Comparison of ENCODE assay signal across 8 mouse cellular contexts in the genomic region with DNA sequence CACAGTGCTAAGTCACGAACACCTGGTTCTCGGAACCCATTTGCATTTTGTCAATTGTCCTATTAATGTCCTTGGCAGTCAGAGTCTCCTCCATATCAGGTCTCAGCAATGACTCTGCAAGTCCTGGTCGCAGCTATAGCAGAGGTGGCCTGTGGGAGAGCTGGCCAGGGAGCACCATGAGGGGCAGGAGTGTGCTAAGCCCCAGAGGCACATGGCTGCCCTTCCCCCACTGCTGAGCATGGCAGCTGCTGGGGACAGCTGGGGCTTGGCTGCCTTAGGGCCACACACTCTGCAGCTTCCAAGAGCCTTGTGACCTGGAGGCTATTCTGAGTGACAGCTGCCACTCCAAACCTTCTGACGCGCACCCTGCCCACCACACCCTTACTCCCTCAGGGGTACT. TPM values are rescaled to one million over a fixed set of nuclear protein-coding genes. Genes with fewer than 3 reads are reported as not detected.
A peak's percentile ranks its signal among the peaks of the same experiment; 100 is the strongest.
DNase-seq lines count a peak whose midpoint lies in the region; ATAC-seq and TF ChIP-seq lines count a peak whose summit lies in the region.
"Had no signal": no experiment of that assay in that cellular context is flagged by ENCODE, and none has a peak within 500 bp of the region (broad histone marks: within the 10 kb centered on the region; RNA-seq: fewer than 3 reads in every experiment).

No protein-coding gene starts in this region.

- no peak for DNase-seq in lung, postnatal 14 days
- no peak for DNase-seq in embryonic facial prominence, embryonic 11.5 days (ENCODE audit: low spot score)
- DNase-seq in heart, postnatal 0 days (ENCODE audit: low spot score): no peak
- no peak for DNase-seq in T-cell, adult 2 months (ENCODE audit: low spot score)
- DNase-seq in urinary bladder, postnatal 14 days (ENCODE audit: low spot score): no peak

- no peaks in the 10 kb centered on the region for H3K27me3 ChIP-seq in lung, embryonic 16.5 days (ENCODE audit: control insufficient read depth, insufficient read depth, low read depth, low read length)
- H3K27me3 ChIP-seq in embryonic facial prominence, embryonic 11.5 days (ENCODE audit: control insufficient read depth, insufficient read depth, low read length): no peaks in the 10 kb centered on the region
- no peaks in the 10 kb centered on the region for H3K27me3 ChIP-seq in heart, postnatal 0 days (ENCODE audit: control insufficient read depth, insufficient read depth, low read length)
- no peaks in the 10 kb centered on the region for H3K27me3 ChIP-seq in neural tube, embryonic 12.5 days (replicated peaks)

- WGBS in lung, embryonic 16.5 days: 51% methylated on average over 5 of the region's 5 CpGs
- 63% methylated on average over 5 of the region's 5 CpGs for WGBS in embryonic facial prominence, embryonic 11.5 days
- WGBS in heart, postnatal 0 days: 50% methylated on average over 5 of the region's 5 CpGs
- 66% methylated on average over 5 of the region's 5 CpGs for WGBS in neural tube, embryonic 12.5 days

- H3K4me2 ChIP-seq in lung, embryonic 16.5 days (ENCODE audit: low read depth, low read length): no peak overlapping the region
- H3K4me2 ChIP-seq in embryonic facial prominence, embryonic 11.5 days (ENCODE audit: low read depth, low read length): no peak overlapping the region
- H3K4me2 ChIP-seq in heart, postnatal 0 days (ENCODE audit: low read depth, low read length): no peak overlapping the region
- H3K4me2 ChIP-seq in neural tube, embryonic 12.5 days (replicated peaks): no peak overlapping the region

- no peak overlapping the region for H3K4me3 ChIP-seq in lung, embryonic 16.5 days (ENCODE audit: low read length)
- H3K4me3 ChIP-seq in embryonic facial prominence, embryonic 11.5 days (ENCODE audit: low read depth, low read length): no peak overlapping the region
- H3K4me3 ChIP-seq in heart, postnatal 0 days (ENCODE audit: low read depth, low read length): no peak overlapping the region
- H3K4me3 ChIP-seq in neural tube, embryonic 12.5 days: no peak overlapping the region

- H3K27ac ChIP-seq in lung, embryonic 16.5 days (ENCODE audit: low read length): no peak overlapping the region
- H3K27ac ChIP-seq in embryonic facial prominence, embryonic 11.5 days (replicated peaks; ENCODE audit: low read depth, low read length): no peak overlapping the region
- H3K27ac ChIP-seq in heart, postnatal 0 days (ENCODE audit: low read depth): no peak overlapping the region
- H3K27ac ChIP-seq in neural tube, embryonic 12.5 days: no peak overlapping the region

- ATAC-seq in lung, embryonic 16.5 days (ENCODE audit: low read depth): peak; percentile 19; the same call in 1 of the 2 replicates
- ATAC-seq in embryonic facial prominence, embryonic 11.5 days (replicated peaks; ENCODE audit: insufficient number of reproducible peaks, low FRiP score, low TSS enrichment, low read depth): peak; percentile 20; the same call in 1 of the 2 replicates
- ATAC-seq in heart, postnatal 0 days (ENCODE audit: insufficient read depth, low read depth): peak; percentile 71; the same call in 1 of the 2 replicates
- ATAC-seq in neural tube, embryonic 12.5 days (ENCODE audit: low FRiP score, low read depth): peak; percentile 6; the same call in 1 of the 2 replicates
- ATAC-seq: intestine, postnatal 0 days had no signal

- TF ChIP-seq EP300 in heart, postnatal 0 days (IDR thresholded peaks at IDR 0.05; ENCODE audit: low read depth): no peak

- H3K9ac ChIP-seq in lung, embryonic 16.5 days (ENCODE audit: low read length): no peak overlapping the region
- no peak overlapping the region for H3K9ac ChIP-seq in embryonic facial prominence, embryonic 11.5 days (replicated peaks; ENCODE audit: low read length)
- no peak overlapping the region for H3K9ac ChIP-seq in heart, postnatal 0 days (replicated peaks; ENCODE audit: low read depth, low read length)
- no peak overlapping the region for H3K9ac ChIP-seq in neural tube, embryonic 12.5 days

- no peak for TF ChIP-seq CTCF in heart, postnatal 0 days (IDR thresholded peaks at IDR 0.05; ENCODE audit: low read depth)

- peaks cover 6% of the 10 kb centered on the region for H3K9me3 ChIP-seq in lung, embryonic 16.5 days (ENCODE audit: control insufficient read depth, low read length)
- H3K9me3 ChIP-seq in embryonic facial prominence, embryonic 11.5 days (replicated peaks; ENCODE audit: control insufficient read depth, low read length): 0 out of 2 replicates have a peak, but pooled peaks cover 4% of the 10 kb centered on the region
- H3K9me3 ChIP-seq in heart, postnatal 0 days (replicated peaks; ENCODE audit: control insufficient read depth, low read length): peaks cover 8% of the 10 kb centered on the region
- H3K9me3 ChIP-seq in neural tube, embryonic 12.5 days: 0 out of 2 replicates have a peak, but pooled peaks cover 6% of the 10 kb centered on the region

- no peaks in the 10 kb centered on the region for H3K36me3 ChIP-seq in lung, embryonic 16.5 days (ENCODE audit: control insufficient read depth, insufficient read depth, low read length)
- no peaks in the 10 kb centered on the region for H3K36me3 ChIP-seq in embryonic facial prominence, embryonic 11.5 days (replicated peaks; ENCODE audit: control insufficient read depth, insufficient read depth, low read depth, low read length)
- H3K36me3 ChIP-seq in heart, postnatal 0 days (replicated peaks; ENCODE audit: control insufficient read depth, insufficient read depth, low read length): no peaks in the 10 kb centered on the region
- no peaks in the 10 kb centered on the region for H3K36me3 ChIP-seq in neural tube, embryonic 12.5 days

- peaks cover 16% of the 10 kb centered on the region for H3K4me1 ChIP-seq in lung, embryonic 16.5 days (replicated peaks; ENCODE audit: control insufficient read depth, insufficient read depth, low read length)
- peaks cover 2% of the 10 kb centered on the region; the same call in 1 of the 2 replicates for H3K4me1 ChIP-seq in embryonic facial prominence, embryonic 11.5 days (ENCODE audit: control insufficient read depth, insufficient read depth, low read length)
- 0 out of 2 replicates have a peak, but pooled peaks cover 5% of the 10 kb centered on the region for H3K4me1 ChIP-seq in heart, postnatal 0 days (ENCODE audit: control insufficient read depth, insufficient read depth)
- H3K4me1 ChIP-seq in neural tube, embryonic 12.5 days: peaks cover 18% of the 10 kb centered on the region

RNA-seq across cellular contexts. Expression of a gene that starts 52.3 kb away (rescaled TPM):
- polyA plus RNA-seq in lung, embryonic 16.5 days (2015; fragmentation: Nextera tagmentation; extraction: Ambion mirVana): 22.6 and 22.8 TPM in 2 replicates
- polyA plus RNA-seq in embryonic facial prominence, embryonic 11.5 days (2014; fragmentation: Nextera tagmentation; extraction: Ambion mirVana): 22.1 and 24.3 TPM in 2 replicates
- total RNA-seq in heart, postnatal 0 days (2014; rRNA removed; ENCODE audit: low replicate concordance): 110 and 112 TPM in 2 replicates
- 13.4 and 13.9 TPM in 2 replicates for polyA plus RNA-seq in heart, postnatal 0 days (2015; fragmentation: Nextera tagmentation; extraction: Ambion mirVana)
- polyA plus RNA-seq in neural tube, embryonic 12.5 days (2016; fragmentation: Nextera tagmentation; extraction: Ambion mirVana): 15.3 and 15.9 TPM in 2 replicates

Comparison
In these comparisons a context has a peak if more than half of its experiments do, and no peak if none do; other contexts are left out.
1. ATAC-seq: peak in every context shown above with its lines; median percentile 71 in heart, postnatal 0 days; 20 in embryonic facial prominence, embryonic 11.5 days; 19 in lung, embryonic 16.5 days; 6 in neural tube, embryonic 12.5 days.